Mouse (Mus musculus): ENCODE results near the gene Tppp3. TPM values are rescaled to one million over a fixed set of nuclear protein-coding genes. Genes with fewer than 3 reads are reported as not detected.

Tppp3 gene
- polyA plus RNA-seq, 1 experiment = 60.5 TPM

- H3K27me3 ChIP-seq (ENCODE audit: control insufficient read depth, insufficient read depth, low read length) = no peaks in the 10 kb centered on the region
- no peak overlapping the region for H3K4me3 ChIP-seq (ENCODE audit: low read depth, low read length)
- peaks cover 40% of the 10 kb centered on the region for H3K4me1 ChIP-seq (ENCODE audit: control insufficient read depth, insufficient read depth, insufficient read length, low read length)
- no peak overlapping the region for H3K27ac ChIP-seq (ENCODE audit: insufficient read depth, low read depth, low read length)
- 84% methylated on average over 9 of the region's 9 CpGs for WGBS
- TF ChIP-seq CTCF (IDR thresholded peaks at IDR 0.05; ENCODE audit: extremely low read depth, insufficient read length, insufficient replicate concordance, low read depth, low read length) (no peak), POLR2A (IDR thresholded peaks at IDR 0.05; ENCODE audit: low read depth, low read length) (no peak)
- no peaks in the 10 kb centered on the region for H3K36me3 ChIP-seq (ENCODE audit: control insufficient read depth, insufficient read depth, low read length)
Observed at GRCm38 (mm10) chr8:105472983-105473382, 1.7 kb upstream of the Tppp3 start.

- 88% methylated on average over 23 of the region's 23 CpGs for WGBS
- H3K27ac ChIP-seq (ENCODE audit: insufficient read depth, low read depth, low read length) = no peak overlapping the region
Observed at GRCm38 (mm10) chr8:105472414-105472932, 1.1 kb upstream of the Tppp3 start.

GRCm38 (mm10) chr8:105470681-105471313 lies 529 bp downstream of the Tppp3 start:
- Histone ChIP-seq H3K27ac (ENCODE audit: insufficient read depth, low read depth, low read length) (peak overlapping the region; percentile 17; the same call in 1 of the 2 replicates), H3K36me3 (ENCODE audit: control insufficient read depth, insufficient read depth, low read length) (no peaks in the 10 kb centered on the region; the same call in 1 of the 2 replicates), H3K4me3 (ENCODE audit: low read depth, low read length) (peak overlapping the region; percentile 59), H3K4me1 (ENCODE audit: control insufficient read depth, insufficient read depth, insufficient read length, low read length) (peaks cover 40% of the 10 kb centered on the region), H3K27me3 (ENCODE audit: control insufficient read depth, insufficient read depth, low read length) (no peaks in the 10 kb centered on the region)
- TF ChIP-seq CTCF (IDR thresholded peaks at IDR 0.05; ENCODE audit: extremely low read depth, insufficient read length, insufficient replicate concordance, low read depth, low read length) = no peak
- WGBS = 25% methylated on average over 11 of the region's 11 CpGs

More at GRCm38 (mm10) chr8:105472414-105472932, 1.1 kb upstream of the Tppp3 start:
- Histone ChIP-seq H3K4me1 (ENCODE audit: control insufficient read depth, insufficient read depth, insufficient read length, low read length) (peaks cover 40% of the 10 kb centered on the region), H3K4me3 (ENCODE audit: low read depth, low read length) (no peak overlapping the region), H3K27me3 (ENCODE audit: control insufficient read depth, insufficient read depth, low read length) (no peaks in the 10 kb centered on the region), H3K36me3 (ENCODE audit: control insufficient read depth, insufficient read depth, low read length) (no peaks in the 10 kb centered on the region)
- TF ChIP-seq CTCF (IDR thresholded peaks at IDR 0.05; ENCODE audit: extremely low read depth, insufficient read length, insufficient replicate concordance, low read depth, low read length) = no peak
- TF ChIP-seq POLR2A (IDR thresholded peaks at IDR 0.05; ENCODE audit: low read depth, low read length) = no peak

GRCm38 (mm10) chr8:105470262-105470661 lies 1.1 kb downstream of the Tppp3 start:
- H3K27me3 ChIP-seq (ENCODE audit: control insufficient read depth, insufficient read depth, low read length) = no peaks in the 10 kb centered on the region
- peaks cover 40% of the 10 kb centered on the region for H3K4me1 ChIP-seq (ENCODE audit: control insufficient read depth, insufficient read depth, insufficient read length, low read length)
- no peaks in the 10 kb centered on the region; the same call in 1 of the 2 replicates for H3K36me3 ChIP-seq (ENCODE audit: control insufficient read depth, insufficient read depth, low read length)
- no peak for TF ChIP-seq CTCF (IDR thresholded peaks at IDR 0.05; ENCODE audit: extremely low read depth, insufficient read length, insufficient replicate concordance, low read depth, low read length)
- no peak for TF ChIP-seq POLR2A (IDR thresholded peaks at IDR 0.05; ENCODE audit: low read depth, low read length)
- H3K27ac ChIP-seq (ENCODE audit: insufficient read depth, low read depth, low read length) = no peak overlapping the region
- no peak overlapping the region for H3K4me3 ChIP-seq (ENCODE audit: low read depth, low read length)
- 71% methylated on average over 5 of the region's 5 CpGs for WGBS

GRCm38 (mm10) chr8:105469816-105470215 lies 1.5 kb downstream of the Tppp3 start:
- 0 out of 2 replicates have a peak overlapping the region, but pooled peaks have one; percentile 4 for H3K27ac ChIP-seq (ENCODE audit: insufficient read depth, low read depth, low read length)
- WGBS = 61% methylated on average over 5 of the region's 5 CpGs
- H3K4me1 ChIP-seq (ENCODE audit: control insufficient read depth, insufficient read depth, insufficient read length, low read length) = peaks cover 40% of the 10 kb centered on the region
- no peak for TF ChIP-seq POLR2A (IDR thresholded peaks at IDR 0.05; ENCODE audit: low read depth, low read length)
- no peak for TF ChIP-seq CTCF (IDR thresholded peaks at IDR 0.05; ENCODE audit: extremely low read depth, insufficient read length, insufficient replicate concordance, low read depth, low read length)
- H3K27me3 ChIP-seq (ENCODE audit: control insufficient read depth, insufficient read depth, low read length) = no peaks in the 10 kb centered on the region
- no peaks in the 10 kb centered on the region; the same call in 1 of the 2 replicates for H3K36me3 ChIP-seq (ENCODE audit: control insufficient read depth, insufficient read depth, low read length)
- peak overlapping the region; percentile 5; the same call in 1 of the 2 replicates for H3K4me3 ChIP-seq (ENCODE audit: low read depth, low read length)

- TF ChIP-seq CTCF (IDR thresholded peaks at IDR 0.05; ENCODE audit: extremely low read depth, insufficient read length, insufficient replicate concordance, low read depth, low read length) = no peak
- no peak for TF ChIP-seq POLR2A (IDR thresholded peaks at IDR 0.05; ENCODE audit: low read depth, low read length)
- H3K4me1 ChIP-seq (ENCODE audit: control insufficient read depth, insufficient read depth, insufficient read length, low read length) = peaks cover 34% of the 10 kb centered on the region
- 27% methylated on average over 6 of the region's 6 CpGs for WGBS
- H3K4me3 ChIP-seq (ENCODE audit: low read depth, low read length) = peak overlapping the region; percentile 5; the same call in 1 of the 2 replicates
- H3K27me3 ChIP-seq (ENCODE audit: control insufficient read depth, insufficient read depth, low read length) = no peaks in the 10 kb centered on the region
- 0 out of 2 replicates have a peak overlapping the region, but pooled peaks have one; percentile 4 for H3K27ac ChIP-seq (ENCODE audit: insufficient read depth, low read depth, low read length)
- H3K36me3 ChIP-seq (ENCODE audit: control insufficient read depth, insufficient read depth, low read length) = no peaks in the 10 kb centered on the region; the same call in 1 of the 2 replicates
Observed at GRCm38 (mm10) chr8:105469041-105469695, 2.2 kb downstream of the Tppp3 start.
